Comparison of ENCODE assay signal across 27 mouse cellular contexts in genomic region chr6:71726710-71727109, GRCm38 (mm10). TPM values are rescaled to one million over a fixed set of nuclear protein-coding genes. Genes with fewer than 3 reads are reported as not detected.
A peak's percentile ranks its signal among the peaks of the same experiment; 100 is the strongest.
DNase-seq lines count a peak whose midpoint lies in the region; ATAC-seq and TF ChIP-seq lines count a peak whose summit lies in the region.
"Had no signal": no experiment of that assay in that cellular context is flagged by ENCODE, and none has a peak within 500 bp of the region (broad histone marks: within the 10 kb centered on the region; RNA-seq: fewer than 3 reads in every experiment).

No protein-coding gene starts in this region.

- H3K4me1 ChIP-seq in limb, embryonic 13.5 days, result peaks cover 12% of the 10 kb centered on the region; the same call in 1 of the 2 replicates
- peaks cover 10% of the 10 kb centered on the region for H3K4me1 ChIP-seq in limb, embryonic 10.5 days
- peaks cover 8% of the 10 kb centered on the region; the same call in 1 of the 2 replicates for H3K4me1 ChIP-seq in intestine, embryonic 15.5 days (replicated peaks)
- peaks cover 6% of the 10 kb centered on the region; the same call in 1 of the 2 replicates for H3K4me1 ChIP-seq in limb, embryonic 14.5 days (ENCODE audit: control insufficient read depth, insufficient read depth, low read length)
- no peaks in the 10 kb centered on the region for H3K4me1 ChIP-seq in stomach, postnatal 0 days (replicated peaks; ENCODE audit: control insufficient read depth, insufficient read depth)
- H3K4me1 ChIP-seq: liver, embryonic 12.5 days; stomach, embryonic 15.5 days had no signal

- no peak overlapping the region for H3K4me2 ChIP-seq in limb, embryonic 13.5 days (replicated peaks)
- no peak overlapping the region for H3K4me2 ChIP-seq in intestine, embryonic 15.5 days (replicated peaks)
- no peak overlapping the region for H3K4me2 ChIP-seq in limb, embryonic 14.5 days (replicated peaks; ENCODE audit: low read depth, low read length, severe bottlenecking)
- H3K4me2 ChIP-seq in stomach, postnatal 0 days (replicated peaks; ENCODE audit: low read depth), result no peak overlapping the region
- H3K4me2 ChIP-seq: heart, embryonic 13.5 days; hindbrain, embryonic 14.5 days; liver, embryonic 12.5 days; midbrain, embryonic 13.5 days; stomach, embryonic 15.5 days had no signal

- H3K4me3 ChIP-seq in limb, embryonic 13.5 days, result no peak overlapping the region
- H3K4me3 ChIP-seq in limb, embryonic 10.5 days, result no peak overlapping the region
- no peak overlapping the region for H3K4me3 ChIP-seq in intestine, embryonic 15.5 days (replicated peaks)
- H3K4me3 ChIP-seq in limb, embryonic 14.5 days (replicated peaks; ENCODE audit: low read length), result no peak overlapping the region
- H3K4me3 ChIP-seq in stomach, postnatal 0 days (ENCODE audit: low read depth, low read length), result no peak overlapping the region
- H3K4me3 ChIP-seq: heart, embryonic 13.5 days; liver, embryonic 12.5 days; megakaryocyte, embryonic 14.5 days; midbrain, embryonic 13.5 days; stomach, embryonic 15.5 days had no signal

- no peak for DNase-seq in limb, embryonic 10.5 days (ENCODE audit: low spot score)
- DNase-seq in limb, embryonic 14.5 days (ENCODE audit: low spot score), result peak; percentile 16
- no peak for DNase-seq in stomach, postnatal 0 days (ENCODE audit: low spot score)
- no peak for DNase-seq in c-Kit-positive CD71-positive TER-119-positive erythroid progenitor cells, embryonic 14.5 days (ENCODE audit: low spot score)
- DNase-seq: adrenal gland, postnatal 14 days; cerebellum, adult 11-12 months; cerebellum, postnatal 14 days; heart, postnatal 10 days; kidney, adult 8-10 months; liver, postnatal 0 days; lung, postnatal 4 days; thymus, adult 18-20 months; thymus, postnatal 25 days had no signal

- peak; percentile 57; the same call in 1 of the 2 replicates for ATAC-seq in limb, embryonic 13.5 days (ENCODE audit: low FRiP score, low read depth)
- peak; percentile 59; the same call in 1 of the 2 replicates for ATAC-seq in intestine, embryonic 15.5 days
- ATAC-seq in limb, embryonic 14.5 days (ENCODE audit: low FRiP score, low read depth), result peak; percentile 56; the same call in 1 of the 2 replicates
- peak; percentile 77; the same call in 1 of the 2 replicates for ATAC-seq in stomach, postnatal 0 days (ENCODE audit: low FRiP score, low TSS enrichment)
- ATAC-seq in megakaryocyte-erythroid progenitor cell, adult 5-6 weeks (replicated peaks; ENCODE audit: low FRiP score, low TSS enrichment, poor library complexity, severe bottlenecking), result no peak
- ATAC-seq: CD4-positive, CD25-positive, alpha-beta regulatory T cell, adult 4 months; forebrain, embryonic 14.5 days; liver, embryonic 12.5 days; liver, postnatal 0 days; midbrain, embryonic 13.5 days had no signal

- H3K9ac ChIP-seq in limb, embryonic 13.5 days, result no peak overlapping the region
- H3K9ac ChIP-seq in intestine, embryonic 15.5 days, result no peak overlapping the region
- H3K9ac ChIP-seq in limb, embryonic 14.5 days (ENCODE audit: low read depth, low read length, severe bottlenecking), result no peak overlapping the region
- no peak overlapping the region for H3K9ac ChIP-seq in stomach, postnatal 0 days (ENCODE audit: low read length)
- H3K9ac ChIP-seq: heart, embryonic 13.5 days; hindbrain, embryonic 14.5 days; liver, embryonic 12.5 days; liver, postnatal 0 days; midbrain, embryonic 13.5 days; stomach, embryonic 15.5 days had no signal

- TF ChIP-seq CTCF in stomach, postnatal 0 days (IDR thresholded peaks at IDR 0.05; ENCODE audit: low read depth), result peak; percentile 50

- TF ChIP-seq POLR2A in limb, embryonic 14.5 days (IDR thresholded peaks at IDR 0.05; ENCODE audit: borderline replicate concordance, extremely low read depth, insufficient read depth, insufficient read length), result no peak

- no peaks in the 10 kb centered on the region for H3K9me3 ChIP-seq in limb, embryonic 13.5 days
- H3K9me3 ChIP-seq in limb, embryonic 10.5 days (replicated peaks), result no peaks in the 10 kb centered on the region
- H3K9me3 ChIP-seq in intestine, embryonic 15.5 days, result no peaks in the 10 kb centered on the region
- no peaks in the 10 kb centered on the region for H3K9me3 ChIP-seq in limb, embryonic 14.5 days (ENCODE audit: control insufficient read depth, low read length)
- H3K9me3 ChIP-seq in stomach, postnatal 0 days (ENCODE audit: control insufficient read depth, low read length), result no peaks in the 10 kb centered on the region
- H3K9me3 ChIP-seq: heart, embryonic 13.5 days; liver, embryonic 12.5 days; megakaryocyte, embryonic 14.5 days; midbrain, embryonic 13.5 days; stomach, embryonic 15.5 days had no signal

- H3K27me3 ChIP-seq in limb, embryonic 13.5 days, result no peaks in the 10 kb centered on the region
- H3K27me3 ChIP-seq in limb, embryonic 10.5 days (ENCODE audit: low read depth, poor library complexity, severe bottlenecking), result no peaks in the 10 kb centered on the region
- no peaks in the 10 kb centered on the region for H3K27me3 ChIP-seq in intestine, embryonic 15.5 days (replicated peaks)
- H3K27me3 ChIP-seq in limb, embryonic 14.5 days (ENCODE audit: control insufficient read depth, insufficient read depth, low read length), result no peaks in the 10 kb centered on the region
- no peaks in the 10 kb centered on the region for H3K27me3 ChIP-seq in stomach, postnatal 0 days (ENCODE audit: control insufficient read depth, insufficient read depth, low read length)
- H3K27me3 ChIP-seq: heart, embryonic 13.5 days; liver, embryonic 12.5 days; midbrain, embryonic 13.5 days; stomach, embryonic 15.5 days had no signal

- 77% methylated on average over 7 of the region's 7 CpGs for WGBS in limb, embryonic 13.5 days
- 91% methylated on average over 7 of the region's 7 CpGs for WGBS in limb, embryonic 10.5 days
- WGBS in intestine, embryonic 15.5 days, result 49% methylated on average over 7 of the region's 7 CpGs
- 75% methylated on average over 7 of the region's 7 CpGs for WGBS in limb, embryonic 14.5 days
- 57% methylated on average over 7 of the region's 7 CpGs for WGBS in stomach, postnatal 0 days

- no peak for TF ChIP-seq EP300 in stomach, postnatal 0 days (optimal IDR thresholded peaks at IDR 0.05)

- no peaks in the 10 kb centered on the region for H3K36me3 ChIP-seq in limb, embryonic 13.5 days
- H3K36me3 ChIP-seq in limb, embryonic 10.5 days, result no peaks in the 10 kb centered on the region
- no peaks in the 10 kb centered on the region for H3K36me3 ChIP-seq in intestine, embryonic 15.5 days
- H3K36me3 ChIP-seq in limb, embryonic 14.5 days (ENCODE audit: control insufficient read depth, insufficient read depth, low read length), result no peaks in the 10 kb centered on the region
- no peaks in the 10 kb centered on the region for H3K36me3 ChIP-seq in stomach, postnatal 0 days (ENCODE audit: control insufficient read depth, insufficient read depth, low read length)
- H3K36me3 ChIP-seq: heart, embryonic 13.5 days; liver, embryonic 12.5 days; midbrain, embryonic 13.5 days; stomach, embryonic 15.5 days had no signal

- H3K27ac ChIP-seq in limb, embryonic 13.5 days, result no peak overlapping the region
- H3K27ac ChIP-seq in limb, embryonic 10.5 days, result no peak overlapping the region
- no peak overlapping the region for H3K27ac ChIP-seq in intestine, embryonic 15.5 days
- H3K27ac ChIP-seq in limb, embryonic 14.5 days (replicated peaks; ENCODE audit: low read depth, low read length), result no peak overlapping the region
- peak overlapping the region; percentile 18; the same call in 1 of the 2 replicates for H3K27ac ChIP-seq in stomach, postnatal 0 days (replicated peaks)
- H3K27ac ChIP-seq: heart, embryonic 13.5 days; hindbrain, embryonic 14.5 days; kidney, postnatal 0 days; liver, embryonic 12.5 days; midbrain, embryonic 13.5 days; stomach, embryonic 15.5 days had no signal

RNA-seq across cellular contexts. Expression of gene Reep1, which starts 19.3 kb away (rescaled TPM):
- polyA plus RNA-seq in limb, embryonic 13.5 days (2015; fragmentation: Nextera tagmentation; extraction: Ambion mirVana), result 13.1 and 13.9 TPM in 2 replicates
- 7.3 and 7.8 TPM in 2 replicates for polyA plus RNA-seq in limb, embryonic 10.5 days (2016; fragmentation: Nextera tagmentation; extraction: Ambion mirVana)
- 16.1 and 16.6 TPM in 2 replicates for polyA plus RNA-seq in intestine, embryonic 15.5 days (2015; fragmentation: Nextera tagmentation; extraction: Ambion mirVana)
- 14.9 and 15.6 TPM in 2 replicates for polyA plus RNA-seq in limb, embryonic 14.5 days (2012; rRNA removed)
- 13.0 and 15.2 TPM in 2 replicates for polyA plus RNA-seq in limb, embryonic 14.5 days (2014; fragmentation: Nextera tagmentation; extraction: Ambion mirVana)
- polyA plus RNA-seq in stomach, postnatal 0 days (2015; fragmentation: Nextera tagmentation; extraction: Ambion mirVana), result 6.7 and 7.5 TPM in 2 replicates
- not detected in 2 replicates for total RNA-seq in megakaryocyte-erythroid progenitor cell, adult 5-6 weeks (2014; fragmentation: Nextera tagmentation)
- total RNA-seq in megakaryocyte-erythroid progenitor cell, adult 5-6 weeks (2017), result 0.34 TPM in 1 of 2 replicates, not detected in the other
- total RNA-seq: hematopoietic stem cell, adult 5-6 weeks; monocyte, adult 5-6 weeks had no signal
